Mouse (Mus musculus) olfactory bulb, adult 2 months (tissue): Measurements from ENCODE around the gene Fasn.

Experiments
- CTCF ChIP-seq: fragments of 200-500 bp; IDR thresholded peaks from 2 replicates; pipeline ENCODE4 v1.5.1; 2012; ENCODE audit warnings: low read depth, mild to moderate bottlenecking, low read length, moderate library complexity; ENCODE audit not compliant: insufficient read depth
- POLR2A ChIP-seq: fragments of 200-500 bp; IDR thresholded peaks from 2 replicates; pipeline ENCODE4 v1.6.1; 2012; ENCODE audit warnings: mild to moderate bottlenecking, low read depth, low read length, moderate library complexity; ENCODE audit not compliant: insufficient read depth

- TF ChIP-seq CTCF, result no peak
- no peak for TF ChIP-seq POLR2A
Observed at GRCm38 (mm10) chr11:120819556-120819955, 4.8 kb downstream of the Fasn start.
